Mouse (Mus musculus): ENCODE measurements at regions not wholly inside any gene's neighbourhood (a gene's known extent, or its start where the extent isn't known, plus 50 kb on each side); places are given as distances from the start of the nearest gene placed in this dataset.

GRCm38 (mm10) chr9:34192542-34192941, 293.2 kb upstream of the Kirrel3 start:
- TF ChIP-seq EP300 (IDR thresholded peaks at IDR 0.05; ENCODE audit: low read depth) (no peak), CTCF (IDR thresholded peaks at IDR 0.05; ENCODE audit: low read depth) (no peak)
- ATAC-seq (ENCODE audit: insufficient read depth, low read depth), result no peak
- no peaks in the 10 kb centered on the region for H3K27me3 ChIP-seq (ENCODE audit: control insufficient read depth, insufficient read depth, low read length)

GRCm38 (mm10) chr9:34202122-34202941, 283.4 kb upstream of the Kirrel3 start:
- Histone ChIP-seq H3K27me3 (ENCODE audit: control insufficient read depth, insufficient read depth, low read length) (no peaks in the 10 kb centered on the region), H3K4me3 (ENCODE audit: low read depth, low read length) (no peak overlapping the region), H3K9me3 (replicated peaks; ENCODE audit: control insufficient read depth, low read length) (no peaks in the 10 kb centered on the region), H3K4me2 (ENCODE audit: low read depth, low read length) (no peak overlapping the region), H3K4me1 (ENCODE audit: control insufficient read depth, insufficient read depth) (no peaks in the 10 kb centered on the region), H3K36me3 (replicated peaks; ENCODE audit: control insufficient read depth, insufficient read depth, low read length) (no peaks in the 10 kb centered on the region), H3K9ac (replicated peaks; ENCODE audit: low read depth, low read length) (no peak overlapping the region), H3K27ac (ENCODE audit: low read depth) (no peak overlapping the region)
- TF ChIP-seq EP300 (IDR thresholded peaks at IDR 0.05; ENCODE audit: low read depth) (no peak), CTCF (IDR thresholded peaks at IDR 0.05; ENCODE audit: low read depth) (no peak)
- DNase-seq (ENCODE audit: low spot score) (no peak), ATAC-seq (ENCODE audit: insufficient read depth, low read depth) (no peak)
- 45% methylated on average over 13 of the region's 13 CpGs for WGBS

More at GRCm38 (mm10) chr9:34192542-34192941, 293.2 kb upstream of the Kirrel3 start:
- DNase-seq (ENCODE audit: low spot score), result no peak
- H3K4me3 ChIP-seq (ENCODE audit: low read depth, low read length), result no peak overlapping the region
- H3K36me3 ChIP-seq (replicated peaks; ENCODE audit: control insufficient read depth, insufficient read depth, low read length), result no peaks in the 10 kb centered on the region
- no peak overlapping the region for H3K4me2 ChIP-seq (ENCODE audit: low read depth, low read length)
- no peak overlapping the region for H3K27ac ChIP-seq (ENCODE audit: low read depth)
- H3K4me1 ChIP-seq (ENCODE audit: control insufficient read depth, insufficient read depth), result no peaks in the 10 kb centered on the region
- H3K9me3 ChIP-seq (replicated peaks; ENCODE audit: control insufficient read depth, low read length), result no peaks in the 10 kb centered on the region
- no peak overlapping the region for H3K9ac ChIP-seq (replicated peaks; ENCODE audit: low read depth, low read length)

- ATAC-seq (ENCODE audit: insufficient read depth, low read depth), result no peak
- Histone ChIP-seq H3K4me2 (ENCODE audit: low read depth, low read length) (no peak overlapping the region), H3K27ac (ENCODE audit: low read depth) (no peak overlapping the region), H3K9ac (replicated peaks; ENCODE audit: low read depth, low read length) (no peak overlapping the region), H3K27me3 (ENCODE audit: control insufficient read depth, insufficient read depth, low read length) (no peaks in the 10 kb centered on the region), H3K36me3 (replicated peaks; ENCODE audit: control insufficient read depth, insufficient read depth, low read length) (no peaks in the 10 kb centered on the region), H3K4me3 (ENCODE audit: low read depth, low read length) (no peak overlapping the region), H3K4me1 (ENCODE audit: control insufficient read depth, insufficient read depth) (no peaks in the 10 kb centered on the region), H3K9me3 (replicated peaks; ENCODE audit: control insufficient read depth, low read length) (no peaks in the 10 kb centered on the region)
- TF ChIP-seq CTCF (IDR thresholded peaks at IDR 0.05; ENCODE audit: low read depth) (no peak), EP300 (IDR thresholded peaks at IDR 0.05; ENCODE audit: low read depth) (no peak)
- DNase-seq (ENCODE audit: low spot score), result no peak
- 53% methylated on average over 11 of the region's 11 CpGs for WGBS
These were observed 282.6 kb upstream of the Kirrel3 start for GRCm38 (mm10) chr9:34202942-34203551.

GRCm38 (mm10) chr9:34203624-34204365, 281.9 kb upstream of the Kirrel3 start:
- H3K4me2 ChIP-seq (ENCODE audit: low read depth, low read length), result no peak overlapping the region
- H3K27me3 ChIP-seq (ENCODE audit: control insufficient read depth, insufficient read depth, low read length), result no peaks in the 10 kb centered on the region
- H3K36me3 ChIP-seq (replicated peaks; ENCODE audit: control insufficient read depth, insufficient read depth, low read length), result no peaks in the 10 kb centered on the region
- 39% methylated on average over 7 of the region's 7 CpGs for WGBS
- H3K4me3 ChIP-seq (ENCODE audit: low read depth, low read length), result no peak overlapping the region
- no peak overlapping the region for H3K9ac ChIP-seq (replicated peaks; ENCODE audit: low read depth, low read length)
- no peak for DNase-seq (ENCODE audit: low spot score)
- H3K4me1 ChIP-seq (ENCODE audit: control insufficient read depth, insufficient read depth), result no peaks in the 10 kb centered on the region
- H3K9me3 ChIP-seq (replicated peaks; ENCODE audit: control insufficient read depth, low read length), result no peaks in the 10 kb centered on the region
- TF ChIP-seq EP300 (IDR thresholded peaks at IDR 0.05; ENCODE audit: low read depth) (no peak), CTCF (IDR thresholded peaks at IDR 0.05; ENCODE audit: low read depth) (no peak)
- ATAC-seq (ENCODE audit: insufficient read depth, low read depth), result no peak
- H3K27ac ChIP-seq (ENCODE audit: low read depth), result no peak overlapping the region

GRCm38 (mm10) chr9:34204479-34204878, 281.2 kb upstream of the Kirrel3 start:
- H3K36me3 ChIP-seq (replicated peaks; ENCODE audit: control insufficient read depth, insufficient read depth, low read length), result no peaks in the 10 kb centered on the region
- 48% methylated on average over 2 of the region's 2 CpGs for WGBS
- H3K4me3 ChIP-seq (ENCODE audit: low read depth, low read length), result no peak overlapping the region
- no peaks in the 10 kb centered on the region for H3K4me1 ChIP-seq (ENCODE audit: control insufficient read depth, insufficient read depth)
- no peak overlapping the region for H3K27ac ChIP-seq (ENCODE audit: low read depth)
- no peak for ATAC-seq (ENCODE audit: insufficient read depth, low read depth)
- no peaks in the 10 kb centered on the region for H3K27me3 ChIP-seq (ENCODE audit: control insufficient read depth, insufficient read depth, low read length)
- no peaks in the 10 kb centered on the region for H3K9me3 ChIP-seq (replicated peaks; ENCODE audit: control insufficient read depth, low read length)
- no peak for DNase-seq (ENCODE audit: low spot score)
- no peak overlapping the region for H3K9ac ChIP-seq (replicated peaks; ENCODE audit: low read depth, low read length)
- H3K4me2 ChIP-seq (ENCODE audit: low read depth, low read length), result no peak overlapping the region
- TF ChIP-seq EP300 (IDR thresholded peaks at IDR 0.05; ENCODE audit: low read depth), result no peak
- no peak for TF ChIP-seq CTCF (IDR thresholded peaks at IDR 0.05; ENCODE audit: low read depth)

Measured in heart, postnatal 0 days (tissue).